Mouse (Mus musculus): ENCODE data around the gene Dph1.

DNA sequence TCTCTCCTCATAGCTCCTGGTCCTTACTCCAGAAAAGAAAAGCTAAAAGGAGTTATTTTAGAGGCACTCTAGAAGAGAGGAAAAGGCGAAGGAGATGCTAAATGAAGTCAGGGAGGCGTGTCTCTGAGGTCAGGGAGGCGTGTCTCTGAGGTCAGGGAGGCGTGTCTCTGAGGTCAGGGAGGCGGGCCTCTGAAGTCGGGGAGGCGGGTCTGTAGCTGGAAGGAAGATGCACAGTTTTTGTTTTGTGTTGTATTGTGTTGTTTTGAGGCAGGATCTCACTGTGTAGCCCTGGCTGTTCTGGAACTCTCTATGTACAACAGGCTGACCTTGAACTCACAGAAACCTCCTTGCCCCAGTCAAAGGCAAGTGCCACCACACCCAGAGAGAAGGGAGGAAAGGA is 6.9 kb upstream of the Dph1 start:
- TF ChIP-seq POLR2A (IDR thresholded peaks at IDR 0.05; ENCODE audit: control insufficient read depth, low read depth, low read length), result no peak
- no peak for TF ChIP-seq CTCF (IDR thresholded peaks at IDR 0.05; ENCODE audit: control insufficient read depth, insufficient read depth, insufficient replicate concordance, low read depth, low read length)
